Mouse (Mus musculus) gastrocnemius, postnatal 4 days (tissue): ENCODE measurements around the gene Olfr699. TPM values are rescaled to one million over a fixed set of nuclear protein-coding genes. Genes with fewer than 3 reads are reported as not detected.
"Not testable (repeated sequence)": the region's sequence is repeated elsewhere in the genome, so short reads cannot be mapped to it uniquely, and the experiment has no call there.

Experiments used
- DNase-seq, 2 experiments: peaks; one replicate each; pipeline ENCODE4 v3.0.0; 2021 to 2022; ENCODE audit warnings: low spot score in 2 of 2, mixed read lengths in 2 of 2
- long read RNA-seq, 2 experiments: library from polyadenylated mRNA; stranded (forward); transcript quantifications; one replicate each; pipeline ENCODE4 v2.0.0; 2021
- total RNA-seq, 2 experiments: library from RNA; stranded (reverse); gene quantifications; 2 replicates each; pipeline ENCODE4 v1.2.3; 2021

Olfr699 gene
- not detected for total RNA-seq
- long read RNA-seq, experiment 1 = 0 reads
- long read RNA-seq, experiment 2 = 0 reads

GRCm38 (mm10) chr7:106793098-106793497 lies at the start of gene Olfr699:
TSS of gene Olfr699 (minus strand) at chr7:106793198.
- DNase-seq = no peak

GRCm38 (mm10) chr7:106833793-106834192 lies 40.8 kb upstream of the Olfr699 start, which contains the start of gene Olfr702:
TSS of gene Olfr702 (minus strand) at chr7:106833893.
- DNase-seq = no peak

GRCm38 (mm10) chr7:106818414-106818813 lies 25.4 kb upstream of the Olfr699 start:
- no peak for DNase-seq

- no peak for DNase-seq
These were observed 22.8 kb upstream of the Olfr699 start for GRCm38 (mm10) chr7:106815775-106816174.

GRCm38 (mm10) chr7:106813829-106814228 lies 20.8 kb upstream of the Olfr699 start, which contains the start of gene Olfr701:
TSS of gene Olfr701 (plus strand) at chr7:106814129.
- no peak for DNase-seq

GRCm38 (mm10) chr7:106808734-106809133 lies 15.7 kb upstream of the Olfr699 start, which contains the start of gene Olfr700:
TSS of gene Olfr700 (minus strand) at chr7:106808834.
- DNase-seq = no peak

GRCm38 (mm10) chr7:106788330-106788729 lies 4.7 kb downstream of the Olfr699 start:
- DNase-seq = no peak

- DNase-seq = not testable (repeated sequence)
These were observed 32.0 kb downstream of the Olfr699 start for GRCm38 (mm10) chr7:106761008-106761407.

- no peak for DNase-seq
These were observed 34.2 kb downstream of the Olfr699 start for GRCm38 (mm10) chr7:106758800-106759199.

- DNase-seq = no peak
These were observed 37.7 kb downstream of the Olfr699 start, which contains the start of gene Olfr698 for GRCm38 (mm10) chr7:106755297-106755696. TSS of gene Olfr698 (minus strand) at chr7:106755397.

GRCm38 (mm10) chr7:106745811-106746210 lies 47.2 kb downstream of the Olfr699 start:
- DNase-seq = no peak

GRCm38 (mm10) chr7:106742343-106742742 lies 50.7 kb downstream of the Olfr699 start, which contains the start of gene Olfr697:
TSS of gene Olfr697 (minus strand) at chr7:106742443.
- DNase-seq = no peak

Other genes with a start within 250 kb of the Olfr699 start
- not detected for gene Olfr693, start 112.6 kb downstream of the Olfr699 start, total RNA-seq
- gene Olfr694, start 101.4 kb downstream of the Olfr699 start, total RNA-seq = not detected
- gene Olfr695, start 76.8 kb downstream of the Olfr699 start, total RNA-seq = not detected
- not detected for gene Olfr697, start 50.8 kb downstream of the Olfr699 start, total RNA-seq
- not detected for gene Olfr698, start 37.8 kb downstream of the Olfr699 start, total RNA-seq
- not detected for gene Olfr700, start 15.6 kb upstream of the Olfr699 start, total RNA-seq
- not detected for gene Olfr701, start 20.9 kb upstream of the Olfr699 start, total RNA-seq
- gene Olfr702, start 40.7 kb upstream of the Olfr699 start, total RNA-seq = not detected
- not detected for gene Olfr703, start 50.2 kb upstream of the Olfr699 start, total RNA-seq
- not detected for gene Olfr704, start 70.0 kb upstream of the Olfr699 start, total RNA-seq
- not detected for gene Olfr705, start 83.7 kb upstream of the Olfr699 start, total RNA-seq
- gene Olfr706, start 95.0 kb upstream of the Olfr699 start, total RNA-seq = not detected
- not detected for gene Olfr707, start 108.0 kb upstream of the Olfr699 start, total RNA-seq
- not detected for gene Olfr1532-ps1, start 114.8 kb upstream of the Olfr699 start, total RNA-seq
- not detected for gene Olfr709-ps1, start 139.0 kb upstream of the Olfr699 start, total RNA-seq
- gene Olfr710, start 155.1 kb upstream of the Olfr699 start, total RNA-seq = not detected
- gene Olfr6, start 170.7 kb upstream of the Olfr699 start, total RNA-seq = not detected
- gene Olfr711, start 182.3 kb upstream of the Olfr699 start, total RNA-seq = not detected
- not detected for gene Olfr2, start 212.9 kb upstream of the Olfr699 start, total RNA-seq
- gene Olfr713, start 238.0 kb upstream of the Olfr699 start, total RNA-seq = not detected